Mouse (Mus musculus) c-Kit-positive CD71-positive TER-119-positive erythroid progenitor cells, embryonic 14.5 days (primary cell): ENCODE measurements around the gene Als2cr12.
A peak's percentile ranks its signal among the peaks of the same experiment; 100 is the strongest.
"Not testable (repeated sequence)": the region's sequence is repeated elsewhere in the genome, so short reads cannot be mapped to it uniquely, and the experiment has no call there.

Experiments
- DNase-seq: peaks from one replicate; pipeline ENCODE4 v3.0.0-alpha.2; 2013; ENCODE audit warnings: low spot score

The Als2cr12 gene

GRCm38 (mm10) chr1:58690006-58690744 lies 5.6 kb downstream of the Als2cr12 start:
- DNase-seq, result no peak

- DNase-seq, result no peak
These were observed 6.4 kb downstream of the Als2cr12 start for GRCm38 (mm10) chr1:58689426-58689825.

DNA sequence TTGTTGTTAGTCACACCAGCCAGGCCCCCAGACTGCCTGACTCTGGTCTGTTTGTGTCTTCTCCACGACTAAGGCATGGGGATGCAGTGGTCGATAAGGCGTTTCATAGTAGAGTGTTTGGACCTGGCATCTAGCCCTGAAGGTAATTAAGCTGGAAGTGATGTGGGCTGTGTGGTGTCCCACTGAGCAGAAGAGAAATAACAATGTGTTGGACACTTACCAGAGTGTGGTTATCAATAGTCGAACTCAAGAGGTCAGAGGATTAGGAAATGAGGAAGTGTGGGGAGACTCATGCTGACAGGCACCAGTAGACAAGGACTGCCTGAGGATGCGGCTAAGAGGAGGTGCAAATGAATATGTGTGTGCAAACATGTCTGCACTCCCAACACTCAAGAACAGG lies 17.4 kb downstream of the Als2cr12 start:
- DNase-seq, result not testable (repeated sequence)

DNA sequence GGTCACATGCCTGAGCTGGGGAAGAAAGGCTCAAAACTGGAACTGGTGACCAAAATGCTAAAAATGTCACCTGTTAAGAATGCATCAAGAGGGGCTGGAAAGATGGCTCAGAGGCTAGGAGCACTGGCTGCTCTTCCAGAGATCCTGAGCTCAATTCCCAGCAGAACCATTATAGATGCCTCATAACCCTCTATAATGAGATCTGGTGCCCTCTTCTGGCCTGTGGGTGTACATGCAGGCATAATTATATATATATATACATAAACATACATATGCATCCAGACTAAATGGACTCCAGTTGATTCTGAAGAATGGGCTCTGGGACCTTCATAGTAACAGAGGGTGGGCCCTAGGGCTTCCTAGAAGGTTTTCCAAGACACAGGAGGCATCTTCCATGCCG lies 18.2 kb downstream of the Als2cr12 start:
- DNase-seq, result peak; percentile 38

GRCm38 (mm10) chr1:58675011-58675410 lies 20.8 kb downstream of the Als2cr12 start:
- DNase-seq, result no peak

DNA sequence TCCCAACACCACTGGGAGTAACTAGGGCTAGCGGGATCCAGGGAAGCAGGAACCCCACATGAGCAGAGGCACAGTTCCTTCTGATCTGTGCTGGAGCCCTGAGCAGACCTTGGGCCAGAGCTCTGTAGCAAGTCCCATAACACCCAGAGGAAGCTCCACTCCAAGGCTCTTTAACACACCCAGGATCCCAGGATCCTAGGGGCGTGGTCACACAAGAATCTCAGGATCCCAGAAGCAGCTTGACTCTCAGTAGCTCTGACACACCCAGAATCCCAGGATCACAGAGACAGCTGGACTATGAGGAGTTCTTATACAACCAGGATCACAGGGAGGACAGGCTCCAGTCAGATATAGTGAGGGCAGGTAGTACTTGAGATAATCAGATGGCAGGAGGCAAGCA lies 23.7 kb downstream of the Als2cr12 start:
- no peak for DNase-seq

GRCm38 (mm10) chr1:58669635-58670034 lies 26.2 kb downstream of the Als2cr12 start:
- not testable (repeated sequence) for DNase-seq

DNA sequence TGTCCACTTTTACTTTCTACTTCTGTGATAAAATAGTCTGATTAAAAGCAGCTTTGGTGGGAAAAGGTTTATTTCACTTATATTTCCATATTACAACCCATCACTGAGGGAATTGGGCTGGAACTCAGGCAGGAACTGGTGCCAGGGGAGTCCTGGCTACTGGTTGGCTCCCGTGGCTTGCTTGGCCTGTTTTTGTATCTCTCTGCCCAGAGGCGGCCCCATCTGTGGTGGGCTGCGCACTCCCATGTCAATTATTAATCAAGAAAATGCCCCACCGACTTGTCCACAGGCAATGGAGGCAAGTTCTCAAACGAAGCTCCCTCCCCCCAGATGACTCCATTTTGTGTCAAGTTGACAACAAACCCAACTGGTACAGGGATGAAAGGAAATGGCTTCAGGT lies 27.6 kb downstream of the Als2cr12 start:
- DNase-seq, result no peak

- DNase-seq, result not testable (repeated sequence)
These were observed 32.4 kb downstream of the Als2cr12 start for GRCm38 (mm10) chr1:58663365-58663764.

GRCm38 (mm10) chr1:58662671-58663070 lies 33.1 kb downstream of the Als2cr12 start:
- DNase-seq, result not testable (repeated sequence)

DNA sequence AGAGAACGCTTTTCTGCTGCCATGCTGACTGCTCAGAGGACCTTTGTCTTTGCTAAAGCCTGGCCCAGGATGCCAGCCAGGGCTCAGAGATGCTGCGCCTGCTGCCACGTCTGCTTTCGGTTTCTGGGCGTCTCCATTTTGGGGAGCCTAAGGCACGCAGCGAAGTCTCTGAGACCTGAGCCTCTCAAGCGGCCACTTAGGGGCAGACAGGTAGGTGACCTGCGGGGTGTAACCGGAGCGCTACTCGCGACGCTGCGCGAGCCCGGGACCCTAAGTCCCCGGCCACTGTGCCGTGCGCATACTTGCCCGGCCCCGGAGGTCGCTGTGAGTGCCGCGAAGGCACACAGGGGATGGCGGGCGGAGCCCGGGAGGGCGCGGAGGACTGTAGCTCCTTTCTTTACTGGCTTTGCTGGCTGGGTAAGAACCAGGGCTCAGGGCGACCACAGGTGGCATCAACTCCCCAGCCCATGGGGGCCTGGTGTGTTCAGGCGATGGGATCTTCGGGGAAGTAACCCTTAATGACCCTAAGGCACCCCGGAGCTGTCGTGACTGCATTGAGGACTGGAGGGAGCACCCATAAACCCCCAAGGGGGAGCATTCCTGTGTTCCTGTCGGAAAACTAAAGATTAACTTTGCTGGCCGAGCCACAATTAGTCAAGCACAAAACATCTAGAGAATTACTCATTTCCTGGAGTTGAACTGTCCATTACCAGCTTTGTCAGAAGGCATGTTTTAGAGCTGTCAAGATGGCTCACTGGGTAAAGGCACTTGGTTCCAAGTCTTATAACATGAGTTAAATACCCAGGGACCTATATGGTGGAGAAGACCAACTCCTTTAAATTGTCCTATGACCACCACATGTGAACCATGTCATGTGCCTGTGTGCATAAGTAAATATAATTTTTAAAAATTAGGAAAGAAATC lies 43.0 kb downstream of the Als2cr12 start:
- peak; percentile 37 for DNase-seq

DNA sequence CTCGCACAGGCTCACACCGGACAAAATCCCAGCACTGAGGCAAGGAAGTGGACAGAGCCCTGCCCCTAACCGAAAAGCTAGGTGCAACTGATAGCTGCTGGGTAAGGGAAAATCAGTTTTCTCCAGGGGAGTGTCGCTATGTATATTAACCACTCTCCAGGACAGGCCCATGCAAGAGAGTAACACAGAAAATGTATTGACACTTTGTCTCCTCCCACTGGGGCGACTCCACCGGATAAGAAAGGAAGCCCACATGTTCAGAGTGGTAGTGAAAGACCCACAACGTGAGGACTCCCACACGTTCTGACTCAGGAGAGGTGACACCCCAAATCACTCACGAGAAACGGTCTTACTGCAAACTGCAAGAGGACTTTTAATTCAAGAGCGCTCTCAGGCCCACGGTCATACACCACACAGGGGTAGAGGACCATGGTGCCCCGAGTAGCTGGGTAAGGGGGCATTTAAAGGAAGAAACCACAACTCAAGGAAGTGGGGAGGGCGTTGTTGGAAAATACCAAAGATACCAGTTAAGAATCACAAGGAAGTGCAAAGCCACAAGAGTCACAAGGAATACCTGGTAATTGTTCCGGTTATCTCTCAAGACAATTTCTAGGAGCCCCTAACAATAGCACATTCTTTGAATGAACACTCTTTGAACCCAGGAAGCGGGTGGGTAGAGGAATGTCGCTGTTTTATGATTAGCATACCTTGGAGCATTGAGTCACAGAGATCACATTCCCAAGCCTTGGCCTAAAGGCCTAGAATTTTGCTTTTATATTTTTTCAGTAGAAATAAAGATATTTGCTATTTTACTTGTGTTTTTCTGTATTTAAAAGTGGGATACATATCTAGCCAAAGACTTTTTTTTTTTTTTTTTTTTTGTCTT lies 44.0 kb downstream of the Als2cr12 start:
- DNase-seq, result not testable (repeated sequence)

DNA sequence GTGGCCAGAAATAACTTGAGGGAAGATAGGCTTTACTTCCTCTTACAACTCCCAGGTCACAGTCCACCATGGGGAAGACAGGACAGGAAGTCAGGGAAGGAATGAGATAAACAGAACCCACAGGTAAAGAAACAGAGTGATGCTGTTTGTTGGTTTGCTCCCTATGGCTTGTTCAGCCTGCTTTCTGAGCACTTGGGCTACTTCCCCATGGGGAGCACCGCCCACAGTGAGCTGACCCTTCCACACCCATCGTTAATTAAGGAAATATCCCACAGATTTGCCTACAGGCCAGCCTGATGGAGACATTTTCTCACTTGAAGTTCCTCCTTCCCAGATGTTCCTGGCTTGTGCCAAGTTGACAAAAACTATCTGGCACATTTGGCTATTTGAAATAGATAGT lies 66.9 kb downstream of the Als2cr12 start:
- not testable (repeated sequence) for DNase-seq

- DNase-seq, result no peak
These were observed 73.6 kb downstream of the Als2cr12 start for GRCm38 (mm10) chr1:58621996-58622748.

DNA sequence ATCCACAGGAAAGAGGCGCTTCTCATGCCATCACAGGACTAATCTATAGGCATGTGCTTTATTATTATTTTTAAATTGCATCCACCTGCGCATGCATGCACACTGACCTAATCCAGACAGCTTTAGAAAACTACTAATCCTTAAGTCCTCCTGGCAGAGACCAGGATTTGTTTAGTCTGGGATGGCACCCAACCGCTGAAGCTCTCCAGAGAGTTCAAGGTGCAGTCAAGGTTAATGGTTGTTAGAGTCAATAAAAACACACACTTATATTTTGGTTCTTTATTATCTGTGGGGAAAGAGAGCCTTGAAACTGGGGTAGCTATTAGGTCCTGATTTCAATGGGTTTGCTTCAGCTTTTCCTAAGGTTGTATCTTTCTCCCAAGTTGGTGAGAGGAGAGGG lies 74.5 kb downstream of the Als2cr12 start:
- DNase-seq, result no peak

DNA sequence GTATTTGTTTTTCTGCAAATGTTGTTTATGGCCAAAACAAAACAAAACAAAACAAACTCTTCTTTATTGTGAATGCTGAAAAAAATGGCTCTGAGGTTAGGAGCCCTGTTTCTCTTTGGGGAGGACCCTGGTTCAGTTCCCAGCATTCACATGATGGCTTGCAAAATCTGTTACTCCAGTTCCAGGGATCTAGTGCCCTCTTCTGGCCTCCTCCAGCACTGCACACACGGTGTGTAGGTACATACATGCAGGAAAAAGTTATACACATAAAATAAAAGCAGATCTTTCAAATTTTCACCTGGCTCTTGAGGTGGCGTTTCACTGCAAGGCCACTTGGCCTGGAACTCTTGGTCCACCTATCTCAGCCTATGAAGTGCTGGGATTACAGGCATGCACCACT lies 77.0 kb downstream of the Als2cr12 start:
- no peak for DNase-seq

- no peak for DNase-seq
These were observed 77.7 kb downstream of the Als2cr12 start for GRCm38 (mm10) chr1:58617978-58618668.

- no peak for DNase-seq
These were observed 78.7 kb downstream of the Als2cr12 start for GRCm38 (mm10) chr1:58617076-58617475.

DNA sequence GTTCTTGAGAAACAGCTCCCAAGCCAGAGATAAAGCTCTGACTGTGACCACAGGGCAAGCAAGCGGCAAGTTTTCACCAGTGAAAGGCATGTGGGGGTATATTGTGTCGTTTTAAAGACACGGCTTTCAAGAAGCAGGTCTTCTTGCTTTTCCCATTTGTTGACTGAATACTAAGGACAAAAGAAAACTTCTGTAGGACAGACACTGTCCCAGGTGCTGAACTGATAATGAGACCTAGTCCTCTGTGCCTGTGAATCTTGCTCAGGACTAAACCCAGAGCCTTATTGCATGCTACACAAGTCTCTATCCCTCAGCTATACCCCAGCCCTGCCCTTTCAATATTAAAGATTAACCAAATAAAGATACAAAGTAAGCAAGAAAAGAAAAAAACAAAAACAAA lies 79.6 kb downstream of the Als2cr12 start:
- DNase-seq, result no peak

- no peak for DNase-seq
These were observed 80.6 kb downstream of the Als2cr12 start for GRCm38 (mm10) chr1:58615146-58615545.

DNA sequence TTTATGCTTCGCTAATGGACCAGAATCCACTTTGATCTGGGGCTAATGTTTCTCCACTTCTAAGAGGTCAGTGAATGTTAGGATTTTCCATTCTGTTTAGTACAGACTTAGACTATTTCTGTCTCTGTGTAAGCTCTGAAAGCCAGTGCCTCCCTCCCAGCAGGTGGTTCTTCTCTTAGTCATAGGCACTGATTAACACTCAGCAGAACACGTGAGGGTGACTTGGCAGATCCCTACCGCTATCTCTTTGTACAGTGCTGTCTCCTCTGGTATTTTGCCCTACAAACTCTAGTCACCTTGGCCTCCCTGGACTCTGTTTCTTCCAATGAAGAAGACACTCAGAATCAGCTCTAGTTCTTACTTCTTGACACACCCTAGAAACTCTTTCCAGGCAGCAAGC lies 81.4 kb downstream of the Als2cr12 start:
- no peak for DNase-seq
